Mouse (Mus musculus): ENCODE measurements around the gene Ifngr2.

- TF ChIP-seq CTCF (IDR thresholded peaks at IDR 0.05; ENCODE audit: borderline replicate concordance, extremely low read depth, insufficient read depth, insufficient read length) (no peak), POLR2A (IDR thresholded peaks at IDR 0.05; ENCODE audit: borderline replicate concordance, extremely low read depth, insufficient read depth, insufficient read length, poor library complexity, severe bottlenecking) (no peak)
These were observed 9.8 kb downstream of the Ifngr2 start for GRCm38 (mm10) chr16:91556659-91557058.
